Mouse (Mus musculus) lung, embryonic 15.5 days (tissue): ENCODE data around the gene 6430548M08Rik. TPM values are rescaled to one million over a fixed set of nuclear protein-coding genes. Genes with fewer than 3 reads are reported as not detected.

Source experiments
- ATAC-seq: fragments of 200-750 bp; cut with Nextera tagmentation; 2 replicates; pipeline ENCODE4 v1.8.0; 2017; ENCODE audit warnings: moderate number of reproducible peaks, borderline replicate concordance; ENCODE audit not compliant: low FRiP score, low TSS enrichment; ENCODE audit errors: extremely low read depth
- H3K27ac ChIP-seq: fragments of 300-500 bp; sonication (generic); 2 replicates; pipeline ENCODE4 v1.5.1; 2015; ENCODE audit warnings: moderate library complexity, mild to moderate bottlenecking, inconsistent platforms
- H3K27me3 ChIP-seq: fragments of 300-500 bp; sonication (generic); 2 replicates; pipeline ENCODE4 v1.6.1; 2015; ENCODE audit warnings: inconsistent platforms
- H3K36me3 ChIP-seq: fragments of 300-500 bp; sonication (generic); 2 replicates; pipeline ENCODE4 v1.6.1; 2015; ENCODE audit warnings: inconsistent platforms
- H3K4me1 ChIP-seq: fragments of 300-500 bp; sonication (generic); 2 replicates; pipeline ENCODE4 v1.6.1; 2015; ENCODE audit warnings: inconsistent platforms
- H3K4me2 ChIP-seq: fragments of 300-500 bp; sonication (generic); 2 replicates; pipeline ENCODE4 v1.6.1; 2015; ENCODE audit warnings: inconsistent platforms, mild to moderate bottlenecking, moderate library complexity
- H3K4me3 ChIP-seq: fragments of 300-500 bp; sonication (generic); 2 replicates; pipeline ENCODE4 v1.5.1; 2015; ENCODE audit warnings: mild to moderate bottlenecking, inconsistent platforms
- H3K9ac ChIP-seq: fragments of 300-500 bp; sonication (generic); 2 replicates; pipeline ENCODE4 v1.6.1; 2015; ENCODE audit warnings: inconsistent platforms
- H3K9me3 ChIP-seq: fragments of 300-500 bp; sonication (generic); 2 replicates; pipeline ENCODE4 v1.6.1; 2016; ENCODE audit warnings: inconsistent platforms
- WGBS: fragments of 180-500 bp; shearing (Covaris S2); methylation state at CpG from one replicate; pipeline ENCODE4 v1.1.7; 2015; 5-methylcytosine and 5-hydroxymethylcytosine counted together
- polyA plus RNA-seq: library from polyadenylated mRNA; unstranded; fragments of >200 nt; fragmentation: Nextera tagmentation; extraction: Ambion mirVana; gene quantifications from 2 replicates; pipeline ENCODE4 v1.2.1, GENCODE M21; 2015

The 6430548M08Rik gene
- polyA plus RNA-seq: 7.4 and 8.0 TPM in 2 replicates

DNA sequence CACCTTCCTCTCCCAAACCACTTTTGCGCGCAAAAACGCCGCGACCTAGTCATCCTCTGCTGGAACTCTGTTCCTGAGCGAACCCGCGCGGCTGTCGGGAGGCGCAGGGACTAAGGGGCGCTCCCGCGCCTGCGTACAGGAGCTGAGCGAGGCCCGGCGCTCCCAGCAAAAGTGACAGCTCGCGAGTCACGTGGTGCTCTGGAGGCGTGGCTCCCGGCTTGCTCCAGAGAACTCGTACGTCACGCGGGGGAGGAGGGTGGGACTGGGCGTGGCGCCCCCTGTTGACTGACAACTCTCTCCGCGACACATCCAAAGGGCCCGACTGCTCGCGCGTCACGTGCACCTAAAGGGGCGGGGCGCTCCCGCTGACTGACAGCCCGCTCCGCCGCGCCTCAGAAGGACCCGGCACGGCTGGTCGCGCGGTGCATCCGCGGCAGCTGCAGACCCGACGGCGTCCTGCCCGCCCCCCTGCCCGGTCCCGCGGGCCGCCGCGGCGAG is at the start of gene 6430548M08Rik:
Gene 6430548M08Rik, plus strand, starts transcription at position 395 of the 498 bp plus-strand sequence.
- under 1% methylated on average over 61 of the region's 61 CpGs for WGBS

DNA sequence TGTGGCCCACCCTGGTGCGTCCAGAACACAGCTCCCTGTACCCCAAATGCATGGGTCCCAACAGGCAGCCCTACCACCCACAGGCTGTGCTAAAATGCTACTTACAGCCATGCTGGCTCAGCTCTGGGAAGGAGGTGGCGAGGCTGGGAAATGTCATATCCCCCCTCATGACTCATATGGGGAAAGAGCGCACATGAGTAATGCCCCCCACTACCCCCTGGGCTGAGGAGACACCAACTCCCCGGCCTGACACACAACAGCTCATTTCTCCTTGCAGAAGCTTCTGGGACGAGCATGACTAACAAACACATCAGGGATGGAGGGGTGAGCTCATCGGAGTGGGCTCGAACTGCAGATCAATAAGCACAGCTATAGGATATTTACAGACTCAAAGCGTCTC is 48.3 kb upstream of the 6430548M08Rik start:
- Histone ChIP-seq H3K4me3 (no peak overlapping the region), H3K9me3 (no peaks in the 10 kb centered on the region), H3K36me3 (no peaks in the 10 kb centered on the region), H3K4me1 (peaks cover 4% of the 10 kb centered on the region), H3K27ac (no peak overlapping the region), H3K27me3 (no peaks in the 10 kb centered on the region), H3K9ac (no peak overlapping the region), H3K4me2 (no peak overlapping the region)
- ATAC-seq: no peak
- WGBS: 90% methylated on average over 8 of the region's 8 CpGs

More for the DNA sequence above, at the start of gene 6430548M08Rik:
- Histone ChIP-seq H3K9me3 (no peaks in the 10 kb centered on the region), H3K27me3 (peaks cover 43% of the 10 kb centered on the region), H3K36me3 (no peaks in the 10 kb centered on the region), H3K27ac (peak within 1 kb of the TSS; percentile 95), H3K4me3 (peak within 1 kb of the TSS; percentile 67), H3K9ac (peak within 1 kb of the TSS; percentile 66), H3K4me1 (peaks cover 19% of the 10 kb centered on the region), H3K4me2 (peak within 1 kb of the TSS; percentile 97)
- ATAC-seq: peak; percentile 94

DNA sequence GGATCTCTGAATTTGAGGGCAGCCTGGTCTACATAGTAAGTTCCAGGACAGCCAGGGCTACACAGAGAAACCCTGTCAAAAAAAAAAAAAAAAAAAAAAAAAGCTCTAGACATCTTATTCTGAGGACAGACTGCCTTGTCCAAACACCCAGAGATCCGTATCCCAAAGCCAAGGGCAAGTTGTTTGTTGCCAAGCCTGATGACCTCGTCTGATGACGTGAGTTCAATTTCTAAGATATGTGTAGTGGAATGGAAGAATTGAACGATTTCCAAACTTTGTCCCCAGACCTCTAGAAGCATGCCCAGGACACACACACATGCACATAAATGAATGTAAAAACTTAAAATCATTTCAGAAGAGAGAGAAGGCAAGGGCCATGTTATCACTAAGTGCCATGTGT is 47.7 kb upstream of the 6430548M08Rik start:
- no peaks in the 10 kb centered on the region for H3K27me3 ChIP-seq
- 55% methylated on average over 4 of the region's 4 CpGs for WGBS
- no peak overlapping the region for H3K4me3 ChIP-seq
- no peaks in the 10 kb centered on the region for H3K36me3 ChIP-seq
- ATAC-seq: no peak
- H3K27ac ChIP-seq: no peak overlapping the region
- H3K9ac ChIP-seq: no peak overlapping the region
- H3K4me1 ChIP-seq: peaks cover 4% of the 10 kb centered on the region
- no peaks in the 10 kb centered on the region for H3K9me3 ChIP-seq
- no peak overlapping the region for H3K4me2 ChIP-seq

DNA sequence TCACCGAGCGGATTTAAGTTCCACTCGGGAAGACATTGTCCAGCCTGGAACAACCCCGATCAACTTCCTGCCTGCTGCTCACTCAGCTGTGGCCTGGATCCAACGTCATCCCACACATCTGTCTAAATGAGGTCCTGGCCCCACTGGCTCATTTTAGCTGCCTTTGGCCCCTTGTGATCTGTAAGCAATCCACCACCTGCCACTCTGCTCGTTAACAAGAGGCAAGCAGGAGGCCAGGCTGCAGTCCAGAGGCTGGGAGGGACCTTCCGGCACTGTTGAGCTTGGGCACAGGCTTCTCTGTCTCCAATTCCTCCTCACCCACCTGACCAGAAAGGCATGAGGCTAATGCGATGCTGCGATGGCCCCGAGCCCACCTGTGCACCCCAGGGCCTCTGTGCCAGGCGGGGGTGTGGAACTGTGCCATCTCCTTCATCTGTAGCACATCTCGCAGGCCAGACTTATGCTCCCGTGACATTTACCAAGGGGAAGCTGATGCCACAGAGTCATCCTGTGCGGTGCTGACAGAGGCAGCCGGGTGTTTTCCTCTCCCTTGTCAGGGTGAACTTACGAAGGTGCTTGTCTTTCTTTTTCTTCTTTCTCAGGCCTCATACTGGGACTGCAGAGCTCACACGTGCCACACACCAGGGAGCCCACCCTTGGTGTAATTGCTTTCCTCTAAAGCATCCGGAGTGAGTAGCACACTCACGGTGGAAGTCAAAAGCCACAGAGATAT is 45.9 kb upstream of the 6430548M08Rik start:
- 43% methylated on average over 19 of the region's 19 CpGs for whole genome bisulfite sequencing
- Histone ChIP-seq H3K4me1 (peaks cover 4% of the 10 kb centered on the region), H3K27ac (no peak overlapping the region), H3K4me3 (no peak overlapping the region), H3K36me3 (no peaks in the 10 kb centered on the region), H3K9ac (no peak overlapping the region), H3K4me2 (no peak overlapping the region), H3K27me3 (no peaks in the 10 kb centered on the region; the same call in 1 of the 2 replicates), H3K9me3 (no peaks in the 10 kb centered on the region)
- peak; percentile 28; the same call in 1 of the 2 replicates for ATAC-seq

DNA sequence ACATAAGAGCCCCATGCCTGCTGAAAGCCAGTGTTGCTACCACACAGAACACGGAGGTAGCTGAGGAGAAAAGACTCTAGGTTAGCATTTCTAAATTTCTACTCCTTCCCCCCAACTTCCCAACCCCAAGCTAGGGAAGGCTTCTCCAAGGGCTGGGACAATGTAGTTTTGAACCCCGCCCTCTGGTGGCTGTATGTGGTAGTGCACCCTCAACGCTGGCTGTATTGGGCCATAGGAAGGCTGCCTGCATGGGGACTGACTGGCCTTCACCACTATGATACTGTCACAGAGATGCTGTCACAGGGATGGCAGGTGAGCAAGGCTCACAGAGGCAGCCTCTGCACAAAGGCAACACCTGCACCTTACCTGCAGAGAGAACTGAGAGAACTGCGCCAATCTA is 42.3 kb upstream of the 6430548M08Rik start:
- Histone ChIP-seq H3K27ac (no peak overlapping the region), H3K9ac (no peak overlapping the region), H3K36me3 (no peaks in the 10 kb centered on the region), H3K4me1 (peaks cover 4% of the 10 kb centered on the region), H3K4me3 (no peak overlapping the region), H3K4me2 (no peak overlapping the region), H3K9me3 (no peaks in the 10 kb centered on the region), H3K27me3 (no peaks in the 10 kb centered on the region; the same call in 1 of the 2 replicates)
- peak; percentile 39; the same call in 1 of the 2 replicates for ATAC-seq
- 28% methylated on average over 4 of the region's 4 CpGs for WGBS

DNA sequence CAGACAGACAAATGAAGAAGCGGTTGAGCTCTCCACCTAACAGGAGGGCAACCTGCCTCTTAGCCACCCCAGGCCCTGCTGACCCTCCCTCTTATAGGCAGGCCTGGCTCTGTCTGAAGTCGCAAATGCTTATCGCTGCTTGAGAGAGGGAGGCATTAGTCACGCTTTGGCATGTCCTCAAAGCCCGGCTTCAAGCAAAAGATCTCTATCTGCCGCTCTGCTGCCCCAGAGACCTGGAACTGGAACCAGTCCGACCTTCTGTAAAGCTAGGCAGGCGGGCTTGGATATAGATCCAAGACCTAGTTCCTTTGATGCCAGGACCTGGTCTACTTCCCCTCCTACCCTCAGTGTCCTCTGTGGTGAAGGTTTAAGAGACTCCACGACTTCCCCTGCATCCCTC is 41.7 kb upstream of the 6430548M08Rik start:
- H3K4me2 ChIP-seq: no peak overlapping the region
- H3K27me3 ChIP-seq: no peaks in the 10 kb centered on the region; the same call in 1 of the 2 replicates
- peaks cover 4% of the 10 kb centered on the region for H3K4me1 ChIP-seq
- H3K36me3 ChIP-seq: no peaks in the 10 kb centered on the region
- no peak overlapping the region for H3K9ac ChIP-seq
- H3K27ac ChIP-seq: no peak overlapping the region
- peak; percentile 10; the same call in 1 of the 2 replicates for ATAC-seq
- H3K4me3 ChIP-seq: no peak overlapping the region
- no peaks in the 10 kb centered on the region for H3K9me3 ChIP-seq
- WGBS: 72% methylated on average over 9 of the region's 9 CpGs

DNA sequence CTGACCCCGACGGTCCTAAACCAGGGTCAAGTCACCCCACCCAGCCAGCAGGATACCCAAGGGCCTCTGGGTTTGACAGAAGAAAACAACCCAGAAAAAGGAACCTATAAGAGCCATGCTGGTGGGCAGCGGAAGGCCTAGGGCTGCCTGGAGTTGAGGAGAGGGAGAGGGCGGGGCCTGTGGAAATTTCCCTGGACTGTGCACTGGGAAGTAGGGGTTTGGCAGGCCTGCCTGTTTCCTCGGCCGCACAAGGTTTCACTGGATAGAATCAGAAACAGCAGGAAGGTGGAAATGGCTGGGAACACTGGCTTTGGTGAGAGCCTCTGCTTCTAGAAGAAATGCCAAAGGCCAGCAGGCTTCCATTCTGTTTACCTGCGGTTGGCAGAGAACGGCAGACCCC is 41.1 kb upstream of the 6430548M08Rik start:
- no peaks in the 10 kb centered on the region for H3K36me3 ChIP-seq
- H3K9me3 ChIP-seq: no peaks in the 10 kb centered on the region
- no peaks in the 10 kb centered on the region; the same call in 1 of the 2 replicates for H3K27me3 ChIP-seq
- H3K9ac ChIP-seq: no peak overlapping the region
- no peak for ATAC-seq
- no peak overlapping the region for H3K4me2 ChIP-seq
- no peak overlapping the region for H3K4me3 ChIP-seq
- no peak overlapping the region for H3K27ac ChIP-seq
- WGBS: 78% methylated on average over 8 of the region's 8 CpGs
- peaks cover 4% of the 10 kb centered on the region for H3K4me1 ChIP-seq

DNA sequence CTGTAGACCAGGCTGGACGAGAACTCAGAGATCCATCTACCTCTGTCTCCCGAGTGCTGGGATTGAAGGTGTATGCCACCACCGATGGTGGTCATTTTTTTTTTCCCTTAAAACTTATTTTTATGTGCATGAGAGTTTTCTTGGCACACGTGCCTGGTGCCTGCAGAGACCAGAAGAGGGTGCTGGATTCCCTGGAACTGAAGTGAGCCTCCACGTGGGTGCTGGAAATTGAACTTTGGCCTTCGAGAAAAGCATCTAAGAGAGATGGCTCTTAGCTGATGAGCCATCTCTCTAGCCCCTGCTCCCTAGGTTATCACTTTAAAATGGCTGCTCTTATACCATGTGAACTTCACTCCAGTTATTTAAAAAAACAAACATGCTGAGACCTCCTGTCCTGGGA is 39.4 kb upstream of the 6430548M08Rik start:
- no peak overlapping the region for H3K9ac ChIP-seq
- no peak overlapping the region for H3K27ac ChIP-seq
- H3K4me3 ChIP-seq: no peak overlapping the region
- H3K27me3 ChIP-seq: no peaks in the 10 kb centered on the region; the same call in 1 of the 2 replicates
- no peaks in the 10 kb centered on the region for H3K4me1 ChIP-seq
- H3K9me3 ChIP-seq: no peaks in the 10 kb centered on the region
- no peak for ATAC-seq
- H3K4me2 ChIP-seq: no peak overlapping the region
- no peaks in the 10 kb centered on the region for H3K36me3 ChIP-seq
- WGBS: 55% methylated on average over 6 of the region's 6 CpGs

DNA sequence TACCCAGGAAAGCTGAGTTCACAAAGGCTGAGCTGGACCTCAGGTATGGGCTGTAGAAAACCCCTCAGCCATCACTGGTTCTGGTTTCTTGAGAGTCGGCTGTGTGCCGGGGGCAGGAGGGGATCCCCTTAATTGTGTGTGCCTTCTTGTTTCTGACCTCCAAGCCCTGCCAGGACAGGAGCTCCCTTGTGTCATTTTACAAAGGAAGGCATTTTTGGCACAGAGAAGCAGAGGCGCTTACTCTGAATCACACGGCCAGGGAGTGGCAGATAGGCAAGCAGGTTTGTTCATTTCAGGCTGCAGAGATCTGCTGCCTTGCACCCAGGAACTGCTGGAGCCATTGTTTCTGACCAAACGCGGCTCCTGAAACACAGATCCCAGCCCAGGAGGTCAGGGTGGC is 38.6 kb upstream of the 6430548M08Rik start:
- H3K4me2 ChIP-seq: no peak overlapping the region
- WGBS: 61% methylated on average over 6 of the region's 6 CpGs
- no peak for ATAC-seq
- no peak overlapping the region for H3K4me3 ChIP-seq
- no peaks in the 10 kb centered on the region; the same call in 1 of the 2 replicates for H3K27me3 ChIP-seq
- H3K9ac ChIP-seq: no peak overlapping the region
- H3K27ac ChIP-seq: no peak overlapping the region
- no peaks in the 10 kb centered on the region for H3K4me1 ChIP-seq
- H3K9me3 ChIP-seq: no peaks in the 10 kb centered on the region
- H3K36me3 ChIP-seq: no peaks in the 10 kb centered on the region

DNA sequence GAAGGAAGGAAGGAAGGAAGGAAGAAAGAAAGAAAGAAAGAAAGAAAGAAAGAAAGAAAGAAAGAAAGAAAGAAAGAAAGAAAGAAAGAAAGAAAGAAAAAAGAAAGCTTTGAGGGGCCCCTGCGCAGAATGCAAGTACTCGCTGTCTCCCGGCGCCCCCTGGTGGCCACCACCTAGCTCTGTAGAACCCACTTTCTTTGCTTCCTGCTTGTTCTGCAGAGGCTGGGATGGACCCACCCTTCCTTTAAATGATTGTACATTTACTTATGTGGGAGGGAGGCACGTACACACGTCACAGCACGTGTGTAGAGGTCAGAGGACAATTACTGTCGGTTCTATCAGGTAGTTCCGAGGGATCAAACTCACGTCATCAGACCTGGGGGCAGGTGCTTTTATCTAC is 35.9 kb upstream of the 6430548M08Rik start:
- no peak overlapping the region for H3K4me3 ChIP-seq
- H3K4me1 ChIP-seq: no peaks in the 10 kb centered on the region
- no peaks in the 10 kb centered on the region; the same call in 1 of the 2 replicates for H3K27me3 ChIP-seq
- H3K27ac ChIP-seq: no peak overlapping the region
- peaks cover 22% of the 10 kb centered on the region for H3K36me3 ChIP-seq
- H3K9ac ChIP-seq: no peak overlapping the region
- no peak overlapping the region for H3K4me2 ChIP-seq
- ATAC-seq: no peak
- 10% methylated on average over 10 of the region's 10 CpGs for WGBS
- H3K9me3 ChIP-seq: no peaks in the 10 kb centered on the region

DNA sequence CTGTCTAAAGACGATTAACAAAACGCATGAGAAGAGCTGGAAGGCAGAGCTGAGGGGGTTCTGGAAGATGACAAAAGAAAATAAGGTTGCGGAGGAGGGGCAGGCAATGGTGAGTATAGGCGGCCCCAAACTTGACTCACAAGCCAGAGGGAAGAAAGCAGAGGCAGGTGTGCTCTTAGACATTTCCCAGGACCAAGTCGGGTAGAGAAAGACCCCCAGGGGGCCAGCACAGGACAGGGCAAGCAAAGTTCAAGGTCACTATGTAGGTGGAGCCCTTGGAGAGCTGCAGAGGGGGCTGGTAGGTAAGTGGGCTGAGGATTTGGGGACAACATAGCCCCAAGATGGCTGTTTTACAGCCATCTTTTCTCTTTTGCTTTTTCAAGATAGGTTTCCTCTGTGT is 34.6 kb upstream of the 6430548M08Rik start:
- Histone ChIP-seq H3K27me3 (no peaks in the 10 kb centered on the region), H3K4me2 (no peak overlapping the region), H3K4me1 (no peaks in the 10 kb centered on the region), H3K9ac (no peak overlapping the region), H3K9me3 (no peaks in the 10 kb centered on the region), H3K4me3 (no peak overlapping the region), H3K27ac (no peak overlapping the region), H3K36me3 (peaks cover 24% of the 10 kb centered on the region)
- 55% methylated on average over 5 of the region's 5 CpGs for WGBS
- ATAC-seq: no peak

DNA sequence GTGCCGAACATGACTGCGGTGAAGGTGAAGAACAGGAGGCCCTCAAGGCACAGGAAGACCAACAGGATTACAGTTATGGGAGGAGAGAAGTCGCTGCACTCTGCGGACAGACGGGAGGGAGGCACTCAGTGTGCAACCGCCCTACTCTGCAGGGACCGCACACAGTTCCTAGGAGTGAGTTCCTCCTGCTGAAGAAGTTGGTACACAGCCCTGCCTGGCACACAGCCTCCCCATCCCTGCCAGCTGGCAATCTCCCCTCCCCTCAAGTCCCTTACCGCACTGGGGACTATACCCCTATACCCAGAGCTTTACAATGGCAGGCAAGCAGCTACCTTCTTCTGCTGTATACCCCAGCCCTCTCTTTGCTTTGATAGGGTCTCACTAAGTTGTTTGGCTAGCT is 30.7 kb upstream of the 6430548M08Rik start:
- Histone ChIP-seq H3K4me3 (no peak overlapping the region), H3K4me1 (no peaks in the 10 kb centered on the region), H3K27me3 (no peaks in the 10 kb centered on the region), H3K36me3 (peaks cover 58% of the 10 kb centered on the region), H3K27ac (no peak overlapping the region), H3K9ac (no peak overlapping the region), H3K9me3 (no peaks in the 10 kb centered on the region), H3K4me2 (no peak overlapping the region)
- no peak for ATAC-seq
- WGBS: 88% methylated on average over 8 of the region's 8 CpGs
